10 mouse cellular contexts compared by ENCODE assay signal in genomic region chr15:88889994-88890393, GRCm38 (mm10). TPM values are rescaled to one million over a fixed set of nuclear protein-coding genes. Genes with fewer than 3 reads are reported as not detected.
DNase-seq lines count a peak whose midpoint lies in the region; ATAC-seq and TF ChIP-seq lines count a peak whose summit lies in the region.
"Had no signal": no experiment of that assay in that cellular context is flagged by ENCODE, and none has a peak within 500 bp of the region (broad histone marks: within the 10 kb centered on the region; RNA-seq: fewer than 3 reads in every experiment).

No protein-coding gene starts in this region.

- H3K27me3 ChIP-seq in forebrain, embryonic 10.5 days (ENCODE audit: poor library complexity, severe bottlenecking) = peaks cover 38% of the 10 kb centered on the region
- H3K27me3 ChIP-seq in intestine, embryonic 14.5 days (replicated peaks; ENCODE audit: control insufficient read depth, insufficient read depth, low read length) = no peaks in the 10 kb centered on the region
- no peaks in the 10 kb centered on the region for H3K27me3 ChIP-seq in midbrain, postnatal 0 days (ENCODE audit: insufficient read depth, low read length)

- no peaks in the 10 kb centered on the region for H3K36me3 ChIP-seq in forebrain, embryonic 10.5 days (replicated peaks)
- no peaks in the 10 kb centered on the region for H3K36me3 ChIP-seq in intestine, embryonic 14.5 days (ENCODE audit: control insufficient read depth, insufficient read depth, low read length)
- no peaks in the 10 kb centered on the region for H3K36me3 ChIP-seq in midbrain, postnatal 0 days (ENCODE audit: insufficient read depth, low read length)
- H3K36me3 ChIP-seq: G1E had no signal

- no peak; the same call in 1 of the 2 replicates for TF ChIP-seq CTCF in left cerebral cortex, adult 2 months (IDR thresholded peaks at IDR 0.05)
- TF ChIP-seq CTCF in midbrain, postnatal 0 days (IDR thresholded peaks at IDR 0.05) = peak; percentile 40
- TF ChIP-seq CTCF in gastrocnemius, adult 2 months (IDR thresholded peaks at IDR 0.05) = no peak

- H3K4me1 ChIP-seq in forebrain, embryonic 10.5 days = peaks cover 26% of the 10 kb centered on the region
- H3K4me1 ChIP-seq in intestine, embryonic 14.5 days (replicated peaks; ENCODE audit: control insufficient read depth, insufficient read depth, low read length) = no peaks in the 10 kb centered on the region
- H3K4me1 ChIP-seq in midbrain, postnatal 0 days (ENCODE audit: insufficient read depth, low read length) = no peaks in the 10 kb centered on the region

- no peak overlapping the region for H3K9ac ChIP-seq in intestine, embryonic 14.5 days (ENCODE audit: low read length)
- H3K9ac ChIP-seq in midbrain, postnatal 0 days (replicated peaks; ENCODE audit: low read length, poor library complexity, severe bottlenecking) = peak overlapping the region; percentile 84

- ATAC-seq in intestine, embryonic 14.5 days (replicated peaks; ENCODE audit: low FRiP score, low TSS enrichment, low read depth) = no peak
- no peak for ATAC-seq in midbrain, postnatal 0 days (ENCODE audit: low FRiP score)

- H3K4me3 ChIP-seq in left cerebral cortex, adult 2 months = peak overlapping the region; percentile 54; the same call in 1 of the 2 replicates
- H3K4me3 ChIP-seq in forebrain, embryonic 10.5 days = peak overlapping the region; percentile 65
- H3K4me3 ChIP-seq in intestine, embryonic 14.5 days (ENCODE audit: low read depth, low read length) = no peak overlapping the region
- H3K4me3 ChIP-seq in midbrain, postnatal 0 days (ENCODE audit: low read depth, low read length) = peak overlapping the region; percentile 48
- H3K4me3 ChIP-seq in gastrocnemius, adult 2 months = no peak overlapping the region

- DNase-seq in left cerebral cortex, adult 2 months (ENCODE audit: extremely low spot score in 1 of 2, low spot score in 2 of 2) = no peak
- DNase-seq in left cerebral cortex, postnatal 36 days (ENCODE audit: low spot score in 2 of 2) = no peak
- DNase-seq in forebrain, embryonic 10.5 days (ENCODE audit: extremely low spot score, low spot score) = no peak
- no peak for DNase-seq in intestine, embryonic 14.5 days (ENCODE audit: low spot score)
- no peak for DNase-seq in midbrain, postnatal 0 days (ENCODE audit: low spot score)
- DNase-seq in gastrocnemius, adult 2 months = no peak
- no peak for DNase-seq in right cerebral cortex, postnatal 36 days (ENCODE audit: low spot score in 2 of 2)
- DNase-seq in T-cell, adult 2 months (ENCODE audit: low spot score) = no peak

- peak overlapping the region; percentile 97 for H3K4me2 ChIP-seq in intestine, embryonic 14.5 days (ENCODE audit: low read length)
- peak overlapping the region; percentile 87 for H3K4me2 ChIP-seq in midbrain, postnatal 0 days (ENCODE audit: low read depth, low read length, poor library complexity, severe bottlenecking)

- 0 out of 2 replicates have a peak overlapping the region, but pooled peaks have one; percentile 81 for H3K27ac ChIP-seq in left cerebral cortex, adult 2 months
- H3K27ac ChIP-seq in forebrain, embryonic 10.5 days = no peak overlapping the region
- H3K27ac ChIP-seq in intestine, embryonic 14.5 days (ENCODE audit: low read depth) = no peak overlapping the region
- no peak overlapping the region for H3K27ac ChIP-seq in midbrain, postnatal 0 days (ENCODE audit: low read depth, low read length)
- no peak overlapping the region for H3K27ac ChIP-seq in gastrocnemius, adult 2 months
- H3K27ac ChIP-seq: heart, adult 2 months had no signal

- no peaks in the 10 kb centered on the region for H3K9me3 ChIP-seq in forebrain, embryonic 10.5 days
- H3K9me3 ChIP-seq in intestine, embryonic 14.5 days (ENCODE audit: control insufficient read depth, low read length) = no peaks in the 10 kb centered on the region
- H3K9me3 ChIP-seq in midbrain, postnatal 0 days (ENCODE audit: low read length) = no peaks in the 10 kb centered on the region
- H3K9me3 ChIP-seq: G1E had no signal

- WGBS in forebrain, embryonic 10.5 days = 84% methylated on average over 3 of the region's 3 CpGs
- 76% methylated on average over 3 of the region's 3 CpGs for WGBS in intestine, embryonic 14.5 days
- 55% methylated on average over 3 of the region's 3 CpGs for WGBS in midbrain, postnatal 0 days

- intact Hi-C loops in left cerebral cortex, adult 2 months (cut with DNase I) = no loop called here
- intact Hi-C loops in left cerebral cortex, postnatal 36 days (cut with DNase I) = no loop called here
- intact Hi-C loops in gastrocnemius, adult 2 months (cut with DNase I) = no loop called here

RNA-seq across cellular contexts. Expression of gene Pim3, which starts 28.0 kb away (rescaled TPM):
- total RNA-seq in left cerebral cortex, adult 2 months (2021) = 10 to 100 TPM; 46.8 to 50.0 TPM
- total RNA-seq in left cerebral cortex, postnatal 36 days (2021) = 10 to 100 TPM; 35.0 to 51.0 TPM
- 40.3 and 43.6 TPM in 2 replicates for polyA plus RNA-seq in forebrain, embryonic 10.5 days (2016; fragmentation: Nextera tagmentation; extraction: Ambion mirVana)
- 40.1 and 51.7 TPM in 2 replicates for polyA plus RNA-seq in intestine, embryonic 14.5 days (2014; fragmentation: Nextera tagmentation; extraction: Ambion mirVana)
- 78.0 and 95.4 TPM in 2 replicates for total RNA-seq in midbrain, postnatal 0 days (2014; rRNA removed)
- 69.1 and 72.5 TPM in 2 replicates for polyA plus RNA-seq in midbrain, postnatal 0 days (2015; fragmentation: Nextera tagmentation; extraction: Ambion mirVana)
- total RNA-seq in gastrocnemius, adult 2 months (2021) = 10 to 100 TPM; 34.4 to 46.6 TPM

Comparison
In these comparisons a context has a peak if more than half of its experiments do, and no peak if none do; other contexts are left out.
1. H3K4me3 ChIP-seq: peak in left cerebral cortex, adult 2 months (single experiment), forebrain, embryonic 10.5 days (single experiment) and midbrain, postnatal 0 days (single experiment); none in intestine, embryonic 14.5 days (single experiment) and gastrocnemius, adult 2 months (single experiment).